Mouse (Mus musculus) liver, embryonic 15.5 days (tissue): ENCODE data around the gene Atp1a1. TPM values are rescaled to one million over a fixed set of nuclear protein-coding genes. Genes with fewer than 3 reads are reported as not detected.
A peak's percentile ranks its signal among the peaks of the same experiment; 100 is the strongest.

Experiments
- ATAC-seq: fragments of 200-750 bp; cut with Nextera tagmentation; 2 replicates; pipeline ENCODE4 v1.8.0; 2017; ENCODE audit warnings: moderate number of reproducible peaks, mild to moderate bottlenecking, moderate library complexity; ENCODE audit not compliant: insufficient read depth
- H3K27ac ChIP-seq: fragments of 300-500 bp; sonication (generic); replicated peaks from 2 replicates; pipeline ENCODE4 v1.5.1; 2015; ENCODE audit warnings: mild to moderate bottlenecking, inconsistent platforms
- H3K27me3 ChIP-seq: fragments of 300-500 bp; sonication (generic); 2 replicates; pipeline ENCODE4 v1.6.1; 2015; ENCODE audit warnings: mild to moderate bottlenecking, inconsistent platforms
- H3K36me3 ChIP-seq: fragments of 300-500 bp; sonication (generic); replicated peaks from 2 replicates; pipeline ENCODE4 v1.6.1; 2015; ENCODE audit warnings: moderate library complexity, mild to moderate bottlenecking, inconsistent platforms
- H3K4me1 ChIP-seq: fragments of 300-500 bp; sonication (generic); replicated peaks from 2 replicates; pipeline ENCODE4 v1.6.1; 2015; ENCODE audit warnings: inconsistent platforms
- H3K4me2 ChIP-seq: fragments of 300-500 bp; sonication (generic); 2 replicates; pipeline ENCODE4 v1.6.1; 2015; ENCODE audit warnings: moderate library complexity, mild to moderate bottlenecking, inconsistent platforms
- H3K4me3 ChIP-seq: fragments of 300-500 bp; sonication (generic); replicated peaks from 2 replicates; pipeline ENCODE4 v1.5.1; 2015; ENCODE audit warnings: mild to moderate bottlenecking, inconsistent platforms
- H3K9ac ChIP-seq: fragments of 300-500 bp; sonication (generic); 2 replicates; pipeline ENCODE4 v1.6.1; 2015; ENCODE audit warnings: moderate library complexity, mild to moderate bottlenecking, inconsistent platforms
- H3K9me3 ChIP-seq: fragments of 300-500 bp; sonication (generic); replicated peaks from 2 replicates; pipeline ENCODE4 v1.6.1; 2016; ENCODE audit warnings: inconsistent platforms
- WGBS: fragments of 180-500 bp; shearing (Covaris S2); methylation state at CpG from one replicate; pipeline ENCODE4 v1.1.7; 2015; ENCODE audit warnings: mixed read lengths; ENCODE audit not compliant: insufficient replicate concordance; 5-methylcytosine and 5-hydroxymethylcytosine counted together
- polyA plus RNA-seq: library from polyadenylated mRNA; unstranded; fragments of >200 nt; fragmentation: Nextera tagmentation; extraction: Ambion mirVana; gene quantifications from 2 replicates; pipeline ENCODE4 v1.2.1, GENCODE M21; 2015

The Atp1a1 gene
- polyA plus RNA-seq: 41.9 and 44.5 TPM in 2 replicates

GRCm38 (mm10) chr3:101604550-101605223 is at the start of gene Atp1a1:
Gene Atp1a1 (minus strand): TSS chr3:101604684.
- H3K27ac ChIP-seq: peak within 1 kb of the TSS; percentile 97
- no peaks in the 10 kb centered on the region for H3K36me3 ChIP-seq
- H3K4me1 ChIP-seq: peaks cover 50% of the 10 kb centered on the region
- peak; percentile 93 for ATAC-seq
- peaks cover 38% of the 10 kb centered on the region for H3K27me3 ChIP-seq
- 1% methylated on average over 61 of the region's 64 CpGs for WGBS
- peak within 1 kb of the TSS; percentile 90 for H3K9ac ChIP-seq
- H3K4me2 ChIP-seq: peak within 1 kb of the TSS; percentile 92
- peak within 1 kb of the TSS; percentile 89 for H3K4me3 ChIP-seq
- no peaks in the 10 kb centered on the region for H3K9me3 ChIP-seq

GRCm38 (mm10) chr3:101653446-101653845 is 49.0 kb upstream of the Atp1a1 start:
- Histone ChIP-seq H3K4me2 (no peak overlapping the region), H3K9me3 (no peaks in the 10 kb centered on the region), H3K4me1 (no peaks in the 10 kb centered on the region), H3K36me3 (no peaks in the 10 kb centered on the region), H3K27me3 (no peaks in the 10 kb centered on the region), H3K4me3 (no peak overlapping the region), H3K9ac (no peak overlapping the region), H3K27ac (no peak overlapping the region)
- 60% methylated on average over 7 of the region's 7 CpGs for WGBS
- ATAC-seq: no peak

GRCm38 (mm10) chr3:101652967-101653366 is 48.5 kb upstream of the Atp1a1 start:
- Histone ChIP-seq H3K27me3 (no peaks in the 10 kb centered on the region), H3K4me1 (no peaks in the 10 kb centered on the region), H3K9ac (no peak overlapping the region), H3K4me2 (no peak overlapping the region), H3K27ac (no peak overlapping the region), H3K4me3 (no peak overlapping the region), H3K9me3 (no peaks in the 10 kb centered on the region), H3K36me3 (no peaks in the 10 kb centered on the region)
- ATAC-seq: no peak
- WGBS: 48% methylated on average over 2 of the region's 2 CpGs

DNA sequence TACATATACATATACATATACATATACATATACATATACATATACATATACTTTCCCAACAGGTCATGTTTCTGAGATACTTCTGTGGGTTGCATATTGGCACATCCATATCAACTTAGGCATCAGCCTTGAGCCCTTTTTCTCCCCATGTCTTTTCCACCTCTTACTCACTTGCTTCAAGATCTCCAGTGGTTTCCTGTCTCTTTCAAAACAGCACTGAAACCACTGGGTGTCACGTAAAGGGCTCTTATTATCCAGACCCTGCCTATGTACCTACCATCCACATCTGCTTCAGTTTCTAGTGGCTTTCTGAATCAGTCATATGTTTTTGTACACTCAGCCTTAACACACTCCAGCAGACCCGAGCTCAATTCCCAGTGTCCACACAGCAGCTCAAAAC is 45.8 kb upstream of the Atp1a1 start:
- Histone ChIP-seq H3K27ac (no peak overlapping the region), H3K4me3 (no peak overlapping the region), H3K9me3 (no peaks in the 10 kb centered on the region), H3K4me2 (no peak overlapping the region), H3K27me3 (no peaks in the 10 kb centered on the region), H3K4me1 (no peaks in the 10 kb centered on the region), H3K36me3 (no peaks in the 10 kb centered on the region), H3K9ac (no peak overlapping the region)
- WGBS: 22% methylated on average over 2 of the region's 2 CpGs
- no peak for ATAC-seq

- Histone ChIP-seq H3K4me1 (no peaks in the 10 kb centered on the region), H3K27ac (no peak overlapping the region), H3K4me2 (no peak overlapping the region), H3K4me3 (no peak overlapping the region), H3K27me3 (no peaks in the 10 kb centered on the region), H3K9me3 (no peaks in the 10 kb centered on the region), H3K9ac (no peak overlapping the region), H3K36me3 (no peaks in the 10 kb centered on the region)
- WGBS: 52% methylated on average over 2 of the region's 2 CpGs
- ATAC-seq: no peak
Observed at GRCm38 (mm10) chr3:101649271-101649670, 44.8 kb upstream of the Atp1a1 start.

DNA sequence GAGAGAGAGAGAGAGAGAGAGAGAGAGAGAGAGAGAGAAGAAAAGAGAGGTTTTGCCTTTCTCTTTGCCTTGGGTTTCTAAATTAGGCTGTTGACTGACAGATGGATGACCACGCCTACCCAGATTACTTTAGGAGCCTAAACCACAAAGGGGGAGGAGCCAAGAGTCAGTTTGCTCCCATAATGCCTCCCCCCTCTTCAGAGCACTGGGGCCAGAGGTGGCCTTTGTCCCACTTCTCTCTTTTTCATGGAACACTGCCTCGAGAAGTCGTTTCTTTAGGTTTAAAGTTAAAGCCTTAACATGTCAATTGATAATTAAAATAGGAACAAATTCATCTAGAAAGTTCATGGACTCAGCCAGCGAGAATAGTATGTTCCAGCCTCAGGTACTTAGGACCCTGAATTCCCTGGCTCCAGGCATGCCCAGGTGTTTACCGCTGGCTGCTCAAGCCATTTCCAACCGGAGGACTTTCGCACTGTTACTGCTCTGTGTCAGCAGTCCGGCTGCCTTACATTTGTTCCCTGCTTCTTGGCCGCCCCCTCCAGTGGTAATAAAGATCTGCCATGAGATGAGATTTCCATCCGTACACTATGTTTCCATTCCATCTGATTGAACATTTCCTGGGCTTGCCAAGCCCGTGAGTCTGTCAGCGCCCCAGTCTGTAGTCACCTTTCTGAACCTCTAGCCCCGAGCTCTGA is 43.8 kb upstream of the Atp1a1 start:
- no peaks in the 10 kb centered on the region for H3K4me1 ChIP-seq
- H3K9ac ChIP-seq: no peak overlapping the region
- no peak overlapping the region for H3K4me3 ChIP-seq
- no peaks in the 10 kb centered on the region for H3K27me3 ChIP-seq
- H3K27ac ChIP-seq: no peak overlapping the region
- no peaks in the 10 kb centered on the region for H3K36me3 ChIP-seq
- H3K4me2 ChIP-seq: no peak overlapping the region
- ATAC-seq: no peak
- no peaks in the 10 kb centered on the region for H3K9me3 ChIP-seq
- WGBS: 57% methylated on average over 13 of the region's 13 CpGs

- no peaks in the 10 kb centered on the region for H3K9me3 ChIP-seq
- H3K27me3 ChIP-seq: no peaks in the 10 kb centered on the region
- no peak for ATAC-seq
- H3K4me2 ChIP-seq: no peak overlapping the region
- H3K27ac ChIP-seq: no peak overlapping the region
- H3K4me1 ChIP-seq: no peaks in the 10 kb centered on the region
- WGBS: 58% methylated on average over 5 of the region's 5 CpGs
- H3K9ac ChIP-seq: no peak overlapping the region
- no peak overlapping the region for H3K4me3 ChIP-seq
- no peaks in the 10 kb centered on the region for H3K36me3 ChIP-seq
Observed at GRCm38 (mm10) chr3:101646806-101647205, 42.3 kb upstream of the Atp1a1 start.

DNA sequence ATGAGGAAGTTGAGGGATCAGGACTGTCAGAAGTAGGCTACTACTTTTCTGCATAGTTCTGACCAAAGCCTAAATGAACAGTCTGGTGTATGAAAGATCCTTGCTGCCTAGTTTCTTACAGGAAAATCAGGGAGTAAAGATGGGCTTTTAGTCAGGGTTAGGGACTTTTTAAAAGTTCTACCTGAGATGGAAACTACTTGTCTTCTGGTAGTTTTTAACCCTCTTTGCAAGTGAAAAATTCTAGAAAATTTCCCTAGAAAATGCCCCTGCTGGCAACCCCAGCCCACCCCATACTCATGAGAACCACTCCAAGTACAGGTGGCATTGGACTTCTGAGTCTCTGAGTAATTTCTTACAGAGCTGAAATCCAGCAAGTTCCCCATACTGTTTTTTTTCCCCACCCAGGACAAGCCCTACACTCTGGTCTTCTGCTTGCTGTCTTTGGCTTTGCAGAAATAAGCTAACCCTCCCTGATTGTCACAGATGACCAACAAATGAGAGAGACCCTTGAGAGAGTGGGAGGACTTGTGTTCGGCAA is 41.2 kb upstream of the Atp1a1 start:
- H3K4me1 ChIP-seq: no peaks in the 10 kb centered on the region
- no peak for ATAC-seq
- WGBS: 70% methylated on average over 1 of the region's 1 CpGs

GRCm38 (mm10) chr3:101644062-101644802 is 39.7 kb upstream of the Atp1a1 start:
- WGBS: 34% methylated on average over 4 of the region's 4 CpGs
- Histone ChIP-seq H3K4me1 (no peaks in the 10 kb centered on the region), H3K4me2 (no peak overlapping the region), H3K9ac (no peak overlapping the region), H3K9me3 (no peaks in the 10 kb centered on the region), H3K36me3 (no peaks in the 10 kb centered on the region), H3K27me3 (no peaks in the 10 kb centered on the region), H3K27ac (no peak overlapping the region), H3K4me3 (no peak overlapping the region)
- ATAC-seq: no peak

More for the DNA sequence above, 41.2 kb upstream of the Atp1a1 start:
- no peak overlapping the region for H3K4me3 ChIP-seq
- no peak overlapping the region for H3K27ac ChIP-seq
- H3K9me3 ChIP-seq: no peaks in the 10 kb centered on the region
- H3K27me3 ChIP-seq: no peaks in the 10 kb centered on the region
- no peaks in the 10 kb centered on the region for H3K36me3 ChIP-seq
- H3K4me2 ChIP-seq: no peak overlapping the region
- H3K9ac ChIP-seq: no peak overlapping the region

- Histone ChIP-seq H3K4me3 (no peak overlapping the region), H3K9ac (no peak overlapping the region), H3K9me3 (no peaks in the 10 kb centered on the region), H3K4me1 (no peaks in the 10 kb centered on the region), H3K27ac (no peak overlapping the region), H3K4me2 (no peak overlapping the region), H3K36me3 (no peaks in the 10 kb centered on the region), H3K27me3 (no peaks in the 10 kb centered on the region)
- ATAC-seq: no peak
- 58% methylated on average over 2 of the region's 2 CpGs for WGBS
Observed at GRCm38 (mm10) chr3:101643264-101643663, 38.8 kb upstream of the Atp1a1 start.

- no peak overlapping the region for H3K27ac ChIP-seq
- no peaks in the 10 kb centered on the region for H3K4me1 ChIP-seq
- no peaks in the 10 kb centered on the region for H3K36me3 ChIP-seq
- H3K9me3 ChIP-seq: no peaks in the 10 kb centered on the region
- no peaks in the 10 kb centered on the region for H3K27me3 ChIP-seq
- no peak overlapping the region for H3K9ac ChIP-seq
- no peak for ATAC-seq
- no peak overlapping the region for H3K4me2 ChIP-seq
- whole genome bisulfite sequencing: 64% methylated on average over 2 of the region's 2 CpGs
- H3K4me3 ChIP-seq: no peak overlapping the region
Observed at GRCm38 (mm10) chr3:101638223-101638622, 33.7 kb upstream of the Atp1a1 start.
